Mouse (Mus musculus) heart, adult 2 months (tissue): ENCODE measurements around the gene Trim25.

Source experiments
- CTCF ChIP-seq: fragments of 200-600 bp; IDR thresholded peaks from 2 replicates; pipeline ENCODE4 v1.8.1; 2022; ENCODE audit warnings: antibody characterized with exemption, mild to moderate bottlenecking, moderate library complexity
- EP300 ChIP-seq: fragments of 200-500 bp; IDR thresholded peaks from 2 replicates; pipeline ENCODE4 v1.6.1; 2011; ENCODE audit warnings: low read depth, low read length, control low read depth; ENCODE audit not compliant: insufficient read depth

DNA sequence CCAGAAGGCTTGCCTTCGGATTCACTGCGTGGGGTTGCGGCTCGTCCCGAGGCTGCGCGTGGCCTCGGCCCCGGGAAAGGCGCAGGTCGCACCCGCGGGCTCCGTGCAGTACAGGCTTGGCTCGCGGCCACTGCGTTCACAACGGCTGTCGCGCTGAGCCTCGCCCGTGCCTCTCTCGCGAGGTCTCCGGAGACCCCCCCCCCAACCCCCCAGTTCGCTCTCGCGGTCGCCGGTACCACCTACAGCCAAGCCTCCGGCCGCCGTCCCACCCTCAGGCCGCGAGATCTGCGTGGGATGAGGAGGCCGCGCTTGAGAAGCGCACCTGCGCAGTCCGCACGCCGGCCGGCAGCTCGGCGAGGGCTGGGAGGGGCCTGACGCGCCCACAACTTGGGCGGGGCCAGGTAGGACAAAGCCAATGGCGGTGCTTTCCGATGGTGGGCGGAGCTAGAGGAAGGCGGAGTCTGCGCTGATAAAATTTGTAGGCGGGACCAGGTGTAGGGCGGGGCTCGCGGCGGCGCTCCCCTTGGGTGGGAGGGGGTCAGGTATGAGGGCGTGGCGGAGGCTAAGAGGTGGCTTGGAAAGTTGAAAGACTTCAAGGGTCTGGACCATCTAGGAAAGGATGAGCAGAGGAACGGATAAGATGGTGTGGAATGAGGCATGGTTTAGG, 61.4 kb downstream of the Trim25 start:
- TF ChIP-seq CTCF (no peak), EP300 (no peak)
